Mouse (Mus musculus): ENCODE data around the gene Kcnn4.
"Not testable (repeated sequence)": the region's sequence is repeated elsewhere in the genome, so short reads cannot be mapped to it uniquely, and the experiment has no call there.

The Kcnn4 gene

DNA sequence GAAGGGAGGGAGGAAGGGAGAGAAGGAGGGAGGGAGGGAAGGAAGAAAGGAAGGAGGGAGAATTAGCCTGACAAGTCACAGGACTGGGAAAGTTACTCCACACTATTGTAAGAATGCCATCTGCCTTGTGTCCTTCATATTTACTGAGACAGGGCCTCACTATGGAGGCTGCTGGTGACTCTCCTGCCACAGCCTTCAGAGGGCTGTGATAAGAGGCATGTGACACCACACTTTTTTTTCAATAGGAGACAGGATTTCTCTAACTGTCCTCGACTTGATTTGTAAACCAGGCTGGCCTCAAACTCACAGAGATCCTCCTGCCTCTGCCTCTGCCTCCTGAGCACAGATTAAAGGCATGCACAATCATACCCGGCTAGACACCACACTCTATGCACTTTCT, 21.6 kb downstream of the Kcnn4 start:
- DNase-seq (ENCODE audit: low spot score in 2 of 2), result no peak

DNA sequence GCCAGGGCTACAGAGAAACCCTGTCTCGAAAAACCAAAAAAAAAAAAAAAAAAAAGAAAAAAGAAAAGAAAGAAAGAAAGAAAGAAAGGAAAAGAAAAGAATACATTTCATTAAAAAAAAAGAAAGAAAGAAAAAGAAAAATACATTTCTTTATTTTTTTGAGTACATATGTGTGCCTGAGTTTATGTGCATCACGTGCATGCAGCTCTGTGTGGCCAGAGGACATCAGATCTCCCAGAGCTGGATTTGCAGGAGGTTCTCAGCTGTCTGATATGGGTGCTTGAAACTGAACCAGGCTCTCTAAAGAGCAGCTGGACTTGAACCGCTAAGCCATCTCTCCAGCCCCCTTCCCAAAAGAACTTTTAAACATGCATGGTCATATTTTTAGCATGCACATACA, 24.0 kb downstream of the Kcnn4 start:
- DNase-seq (ENCODE audit: low spot score in 2 of 2), result no peak

DNA sequence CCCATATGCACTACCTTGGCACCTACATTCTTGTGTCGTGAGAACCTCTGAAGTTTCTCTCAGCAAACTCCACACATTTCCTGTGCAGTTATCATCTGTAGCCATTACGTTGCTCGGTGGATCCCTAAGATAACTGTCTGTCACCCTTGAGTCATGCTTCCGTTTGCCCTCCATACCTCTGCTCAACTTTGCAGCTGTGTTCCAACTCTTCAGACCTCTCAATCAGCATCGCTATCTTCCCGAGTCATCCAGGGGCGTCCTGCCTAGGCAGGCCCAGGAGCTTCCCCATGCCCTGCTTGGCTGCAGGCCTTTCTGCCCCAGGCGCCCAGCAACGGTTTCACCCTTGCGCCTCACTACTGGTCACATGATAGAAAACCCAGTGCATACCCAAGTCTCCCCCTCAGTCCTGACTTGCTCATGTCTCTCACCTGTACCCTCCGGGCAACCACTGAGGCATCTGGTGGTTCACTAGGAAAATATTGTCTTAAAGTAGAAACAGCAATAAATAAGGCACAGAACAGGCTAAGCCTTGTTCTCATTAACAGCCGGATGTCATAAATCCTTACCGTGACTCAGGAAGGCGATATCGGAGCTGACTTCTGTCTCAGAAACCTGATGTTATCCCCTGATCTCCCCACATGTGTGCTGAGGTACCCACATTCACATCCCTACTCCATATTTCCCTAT, 24.6 kb downstream of the Kcnn4 start:
- no peak for DNase-seq (ENCODE audit: low spot score in 2 of 2)

- DNase-seq (ENCODE audit: low spot score in 2 of 2), result no peak
These were observed 26.8 kb downstream of the Kcnn4 start for GRCm38 (mm10) chr7:24396832-24397231.

GRCm38 (mm10) chr7:24398364-24398913, 28.4 kb downstream of the Kcnn4 start:
- no peak for DNase-seq (ENCODE audit: low spot score in 2 of 2)

GRCm38 (mm10) chr7:24399256-24400081, 29.4 kb downstream of the Kcnn4 start, which contains the start of gene Smg9:
Smg9 (plus strand) TSS chr7:24399619.
- DNase-seq (ENCODE audit: low spot score in 2 of 2), result peak; percentile 92

DNA sequence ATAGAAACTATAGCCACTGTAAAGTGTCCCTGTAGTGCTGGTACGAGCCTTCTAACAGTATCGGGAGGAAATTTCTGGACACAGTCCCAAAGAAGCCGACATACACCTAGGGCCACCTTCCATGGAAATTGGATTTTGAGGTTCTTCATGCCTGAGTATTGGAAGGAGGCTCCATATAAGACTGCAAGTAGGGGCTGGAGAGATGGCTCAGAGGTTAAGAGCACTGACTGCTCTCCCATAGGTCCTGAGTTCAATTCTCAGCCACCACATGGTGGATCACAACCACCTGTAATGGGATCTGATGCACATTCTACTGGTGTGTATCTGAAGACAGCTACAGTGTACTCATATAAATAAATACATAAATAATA, 30.0 kb downstream of the Kcnn4 start:
- no peak for DNase-seq (ENCODE audit: low spot score in 2 of 2)

DNA sequence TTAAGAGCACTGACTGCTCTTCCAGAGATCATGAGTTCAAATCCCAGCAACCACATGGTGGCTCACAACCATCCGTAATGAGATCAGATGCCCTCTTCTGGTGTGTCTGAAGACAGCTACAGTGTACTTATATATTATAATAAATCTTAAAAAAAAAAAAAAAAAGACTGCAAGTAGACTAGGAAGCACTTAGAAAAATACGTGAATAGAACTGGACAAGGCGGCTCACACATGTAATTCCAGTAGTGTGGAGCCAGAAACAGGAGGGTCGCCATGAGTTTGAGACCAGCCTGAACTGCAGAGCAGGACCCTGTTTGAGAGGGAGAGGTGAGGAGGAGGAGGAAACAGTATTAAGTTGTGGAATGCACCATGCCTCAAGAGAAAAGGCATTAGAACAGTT, 30.4 kb downstream of the Kcnn4 start:
- DNase-seq (ENCODE audit: low spot score in 2 of 2), result not testable (repeated sequence)

GRCm38 (mm10) chr7:24402851-24403250, 32.8 kb downstream of the Kcnn4 start:
- no peak for DNase-seq (ENCODE audit: low spot score in 2 of 2)

GRCm38 (mm10) chr7:24405649-24406048, 35.6 kb downstream of the Kcnn4 start:
- DNase-seq (ENCODE audit: low spot score in 2 of 2), result no peak

DNA sequence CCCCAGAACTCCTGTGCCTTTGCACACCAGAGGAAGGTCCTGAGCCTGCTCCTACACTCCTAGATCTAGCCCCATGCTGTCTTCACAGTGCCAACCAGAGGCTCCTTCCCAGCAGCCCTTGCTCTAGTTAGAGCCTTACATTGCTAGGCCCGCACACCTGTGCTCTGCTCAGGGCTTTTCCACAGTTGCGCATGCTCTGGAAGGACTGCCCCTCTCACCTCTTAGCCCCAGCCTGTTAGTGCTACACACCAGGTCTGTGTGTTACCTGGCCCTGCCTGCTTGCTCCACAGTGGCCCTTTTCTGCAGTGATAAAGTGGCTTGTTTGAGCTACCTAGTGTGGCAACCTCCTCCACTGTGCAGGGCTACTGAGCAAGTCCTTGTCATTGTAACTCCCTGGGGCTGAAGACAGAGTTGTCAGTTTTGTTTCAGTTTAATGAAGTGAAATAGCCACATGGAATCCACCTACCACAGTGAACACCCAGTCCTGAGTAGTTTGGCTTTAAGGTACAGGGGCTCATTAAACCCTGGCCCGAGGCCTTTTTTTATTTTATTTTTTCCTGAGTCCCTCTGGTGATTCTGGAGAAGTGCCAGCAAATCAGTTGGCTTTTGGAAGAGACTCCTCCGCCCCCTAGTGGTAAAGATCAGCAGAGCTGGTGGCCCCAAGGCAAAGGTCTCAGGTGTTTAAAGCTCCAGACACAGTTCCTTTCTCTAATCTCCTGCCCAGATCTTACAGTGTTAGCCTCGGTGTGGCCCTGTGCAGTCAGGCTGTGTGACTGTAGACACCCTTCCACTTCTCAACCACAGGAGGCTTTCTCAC, 36.7 kb downstream of the Kcnn4 start:
- peak; percentile 46 to 64 for DNase-seq (ENCODE audit: low spot score in 2 of 2)

DNA sequence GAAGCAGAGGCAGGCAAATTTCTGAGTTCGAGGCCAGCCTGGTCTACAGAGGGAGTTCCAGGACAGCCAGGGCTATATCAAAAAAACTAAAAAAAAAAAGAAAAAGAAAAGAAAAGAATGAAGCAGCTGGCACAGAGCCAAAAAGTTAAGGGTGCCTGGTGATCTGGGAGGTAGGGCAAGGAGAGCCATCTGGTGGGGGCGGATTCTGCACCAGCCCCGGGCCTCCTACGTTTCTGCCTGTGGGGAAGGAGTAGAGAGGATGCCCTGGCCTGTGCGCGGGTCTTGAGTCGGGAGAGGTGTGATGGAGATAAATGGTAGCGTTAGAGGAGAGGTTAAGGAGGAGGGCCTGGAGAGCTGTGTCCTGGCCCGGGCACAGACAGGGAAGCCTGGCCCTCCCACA, 38.1 kb downstream of the Kcnn4 start:
- no peak for DNase-seq (ENCODE audit: low spot score in 2 of 2)

DNA sequence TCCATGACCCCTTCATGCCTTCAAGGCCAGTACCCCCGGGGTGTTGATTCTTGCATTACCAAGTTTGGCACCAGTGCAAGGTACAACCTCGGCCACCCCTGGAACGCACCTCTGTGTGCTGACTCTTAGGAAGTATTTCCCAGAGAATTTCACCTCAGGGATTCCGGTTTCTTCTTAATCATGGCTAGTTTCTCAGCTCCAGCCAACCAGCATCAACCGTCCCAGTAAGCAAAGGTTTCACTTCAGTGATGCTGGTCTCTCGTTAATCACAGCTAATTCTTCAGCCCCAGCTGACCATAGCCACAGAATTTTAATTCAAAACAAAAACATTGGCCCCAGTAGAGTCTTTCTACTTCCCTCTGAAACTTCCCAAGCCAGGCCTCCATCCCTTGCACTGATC, 40.1 kb downstream of the Kcnn4 start:
- no peak for DNase-seq (ENCODE audit: low spot score in 2 of 2)

GRCm38 (mm10) chr7:24410831-24411230, 40.8 kb downstream of the Kcnn4 start:
- DNase-seq (ENCODE audit: low spot score in 2 of 2), result no peak

DNA sequence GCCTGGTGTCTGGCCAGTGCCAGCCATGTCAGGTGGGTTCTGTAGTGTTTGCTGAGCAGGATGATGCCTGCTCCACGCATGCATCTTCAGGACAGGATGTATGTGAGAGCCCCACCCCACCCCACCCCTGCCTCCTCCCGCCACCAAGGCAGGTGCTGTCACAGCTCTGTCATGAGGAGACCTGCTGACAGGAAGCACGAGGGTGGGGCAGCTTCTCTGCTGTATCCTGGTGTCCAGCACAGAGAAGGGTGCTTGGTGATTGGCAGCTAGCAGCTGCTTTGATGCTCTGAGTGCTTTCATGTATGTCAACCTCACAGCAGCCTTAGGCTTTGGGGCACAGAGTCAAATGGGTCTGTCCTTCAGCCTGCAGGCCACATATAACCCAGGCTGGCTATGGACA, 43.6 kb downstream of the Kcnn4 start:
- peak in 1 of 2 experiments; percentile 22 for DNase-seq (ENCODE audit: low spot score in 2 of 2)

DNA sequence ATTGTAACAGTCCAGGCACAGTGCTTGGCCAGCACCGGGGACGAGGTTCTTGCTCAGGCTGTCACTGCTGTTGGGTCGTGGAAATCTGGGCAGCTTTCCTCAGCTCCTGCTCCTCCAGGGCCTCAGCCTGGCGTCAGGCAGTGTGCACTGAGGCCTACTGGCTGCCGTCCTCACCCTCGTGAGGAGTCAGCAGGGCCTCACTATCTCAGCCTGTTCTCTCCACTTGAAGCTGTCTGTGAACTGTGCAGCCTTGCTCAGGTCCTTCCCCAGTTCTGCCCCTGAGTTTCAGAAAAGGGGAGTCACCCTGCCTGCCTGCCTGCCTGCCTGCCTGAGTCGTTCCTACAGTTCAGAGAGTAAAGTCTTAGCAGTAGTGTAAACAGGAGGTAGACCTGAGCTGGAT, 45.2 kb downstream of the Kcnn4 start:
- DNase-seq (ENCODE audit: low spot score in 2 of 2), result no peak

DNA sequence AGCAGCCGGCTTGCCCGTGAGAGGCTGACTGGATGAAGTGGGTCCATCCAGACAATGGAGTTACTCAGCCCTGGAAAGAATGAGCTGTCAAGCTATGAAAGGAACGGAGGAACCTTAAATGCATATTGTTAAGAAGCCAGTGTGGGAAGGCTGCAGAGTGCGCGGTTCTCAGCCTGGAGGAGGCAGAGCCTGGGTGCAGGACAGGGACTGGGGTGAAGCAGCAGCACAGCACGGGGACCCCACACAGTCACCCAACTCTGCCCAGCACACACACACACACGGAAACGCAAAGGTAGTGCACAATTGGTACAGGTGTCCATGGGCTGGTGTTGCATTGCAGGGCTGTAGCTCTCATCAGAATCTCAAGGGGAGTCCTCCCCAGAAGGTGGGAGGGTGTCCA, 49.5 kb downstream of the Kcnn4 start:
- no peak for DNase-seq (ENCODE audit: low spot score in 2 of 2)

- DNase-seq (ENCODE audit: low spot score in 2 of 2), result no peak
These were observed 51.6 kb downstream of the Kcnn4 start for GRCm38 (mm10) chr7:24421648-24422047.

GRCm38 (mm10) chr7:24422251-24422650, 52.2 kb downstream of the Kcnn4 start:
- DNase-seq (ENCODE audit: low spot score in 2 of 2), result no peak

GRCm38 (mm10) chr7:24423107-24423763, 53.2 kb downstream of the Kcnn4 start:
- no peak for DNase-seq (ENCODE audit: low spot score in 2 of 2)

- no peak for DNase-seq (ENCODE audit: low spot score in 2 of 2)
These were observed 54.1 kb downstream of the Kcnn4 start for GRCm38 (mm10) chr7:24423956-24424732.

All from spleen, postnatal 14 days (tissue).